Mouse (Mus musculus): ENCODE data around the gene Ankrd63.
"Not testable (repeated sequence)": the region's sequence is repeated elsewhere in the genome, so short reads cannot be mapped to it uniquely, and the experiment has no call there.

Ankrd63 gene

DNA sequence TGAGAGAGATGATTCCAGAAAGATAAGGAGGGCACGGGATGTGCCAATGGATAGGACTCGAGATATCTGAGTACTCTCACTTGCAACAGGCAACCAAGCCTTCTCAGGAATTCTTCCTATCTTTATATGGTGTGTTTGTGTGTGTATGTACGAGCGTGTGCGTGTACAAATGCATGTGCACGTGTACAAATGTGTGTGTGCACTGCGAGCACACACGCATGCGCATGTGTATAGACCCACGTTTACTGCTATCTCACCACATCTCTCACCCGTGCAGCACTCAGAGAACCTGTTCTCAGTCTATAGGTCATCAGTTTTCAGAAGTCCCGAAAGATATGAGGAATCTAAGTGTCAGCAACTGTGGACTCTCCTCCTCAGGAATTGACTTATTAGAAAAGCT is 44.3 kb downstream of the Ankrd63 start:
- DNase-seq, result no peak

DNA sequence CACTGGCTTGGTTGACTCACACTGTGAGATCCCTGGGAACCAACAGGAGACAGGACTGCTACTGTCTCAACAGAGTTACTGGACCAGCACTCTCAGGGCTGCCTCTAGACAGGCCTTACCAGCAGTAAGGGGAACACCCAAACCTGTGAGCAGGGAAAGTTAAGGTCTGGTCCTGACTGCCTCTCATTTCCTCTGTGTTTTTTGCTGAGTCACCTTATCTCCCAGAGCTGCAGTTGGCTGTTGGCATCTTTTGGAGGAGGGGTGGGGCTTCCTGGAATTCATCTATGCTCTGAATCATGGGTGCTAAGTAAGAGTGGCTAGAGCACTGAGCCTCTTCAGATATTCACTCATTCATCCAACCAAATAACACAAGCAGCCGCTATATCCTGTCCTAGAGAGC is 44.7 kb downstream of the Ankrd63 start:
- DNase-seq, result no peak

DNA sequence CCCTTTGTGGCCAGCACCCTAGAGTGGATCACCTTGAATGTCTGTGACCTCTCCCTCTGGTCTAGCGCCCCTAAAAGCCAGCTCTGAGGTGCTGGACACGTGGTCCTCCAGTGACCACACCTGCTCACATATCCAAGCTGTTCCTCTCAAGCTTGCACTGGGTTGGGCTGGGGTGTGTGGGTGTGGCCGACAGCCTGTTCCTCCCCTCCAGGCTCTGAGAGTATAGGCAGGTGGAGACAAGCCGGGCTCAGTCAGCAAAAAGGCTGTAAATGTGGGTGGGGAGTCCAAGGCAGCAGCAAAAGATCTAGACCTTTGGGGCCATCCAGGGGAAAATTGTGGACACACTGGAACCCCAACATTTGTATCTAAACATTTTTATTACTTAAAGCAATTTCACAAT is 45.3 kb downstream of the Ankrd63 start:
- no peak for DNase-seq

DNA sequence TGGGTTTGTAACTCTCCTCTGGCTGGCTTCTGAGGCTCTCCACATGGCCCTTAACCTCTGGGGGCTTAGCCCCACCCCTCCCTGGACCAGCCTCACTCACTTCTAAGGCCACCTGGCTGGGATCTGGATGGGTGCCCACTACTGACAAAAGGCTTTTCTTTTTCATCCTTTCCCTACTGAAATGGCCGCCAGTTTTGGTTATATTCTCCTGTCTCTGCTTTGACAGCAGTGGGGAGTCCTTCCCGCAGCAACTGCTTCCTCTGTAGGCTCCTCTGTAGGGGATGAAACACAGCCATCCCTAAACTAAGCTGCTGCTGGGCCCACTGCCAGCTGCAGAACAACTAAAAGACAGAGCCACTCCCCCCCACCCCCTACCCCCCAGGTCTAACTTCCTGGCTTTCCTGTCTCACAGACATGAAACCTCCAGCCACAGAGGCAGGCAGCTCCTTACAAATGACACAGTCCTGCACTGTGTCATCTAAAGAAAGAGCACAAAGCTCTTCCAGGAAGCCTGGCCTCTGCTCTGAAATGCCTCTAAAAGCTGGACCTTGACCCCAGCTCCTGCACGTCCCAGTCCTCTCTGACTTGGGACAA is 47.0 kb downstream of the Ankrd63 start:
- no peak for DNase-seq

DNA sequence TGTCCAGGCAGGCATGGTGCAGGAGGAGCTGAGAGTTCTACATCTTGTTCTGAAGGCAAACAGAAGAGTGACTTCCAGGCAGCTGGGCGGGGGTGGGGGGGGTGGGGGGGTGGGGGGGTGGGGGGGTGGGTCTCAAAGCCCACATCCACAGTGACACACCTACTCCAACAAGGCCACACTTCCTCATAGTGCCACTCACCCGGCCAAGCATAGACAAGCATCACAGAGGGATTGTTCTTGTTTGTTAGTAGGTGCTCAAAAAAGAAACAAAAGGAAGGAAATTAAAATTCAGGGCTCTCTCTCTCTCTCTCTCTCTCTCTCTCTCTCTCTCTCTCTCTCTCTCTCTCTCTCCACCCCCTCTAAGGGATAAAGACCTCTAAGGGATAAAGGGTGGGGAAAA is 53.1 kb downstream of the Ankrd63 start:
- DNase-seq, result not testable (repeated sequence)

Measured in cerebellum, postnatal 36 days (tissue).